Mouse (Mus musculus) G1E (cell line): ENCODE results near the gene Cln3.

ENCODE experiments used
- CTCF ChIP-seq: IDR thresholded peaks from 2 replicates; pipeline ENCODE4 v1.5.1; 2012; ENCODE audit warnings: low read depth, low read length, inconsistent platforms, mixed read lengths
- GATA1 ChIP-seq: IDR thresholded peaks from 2 replicates; pipeline ENCODE4 v1.6.1; 2012; ENCODE audit warnings: borderline replicate concordance, low read length, inconsistent platforms, mixed read lengths
- POLR2AphosphoS5 ChIP-seq: IDR thresholded peaks from 2 replicates; pipeline ENCODE4 v1.6.1; 2012; ENCODE audit warnings: low read depth, low read length, inconsistent platforms; ENCODE audit not compliant: insufficient replicate concordance
- TAL1 ChIP-seq: conservative IDR thresholded peaks from 2 replicates; pipeline ENCODE4 v1.6.1; 2012; ENCODE audit warnings: low read depth, low read length, inconsistent platforms, mixed read lengths

DNA sequence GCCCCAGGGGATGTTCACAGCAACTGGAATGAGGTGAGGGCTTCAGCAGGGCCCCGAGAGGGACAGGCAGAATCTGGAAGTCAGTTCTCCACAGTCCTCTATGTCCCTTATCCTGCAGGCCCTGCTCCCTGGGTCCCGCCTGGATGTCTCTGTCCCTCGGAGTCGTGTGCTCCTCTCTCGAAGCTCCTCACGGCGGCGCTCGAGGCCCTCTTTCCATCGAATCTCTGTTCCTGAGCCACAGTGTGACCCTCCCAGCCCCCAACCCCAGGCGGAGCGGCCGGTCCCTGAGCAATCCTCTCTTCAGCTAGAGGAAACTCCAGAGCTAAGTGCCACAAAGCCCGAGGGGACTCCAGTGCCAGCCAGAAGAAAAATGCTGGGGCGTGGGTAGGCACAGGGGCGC, 2.2 kb upstream of the Cln3 start:
- TF ChIP-seq CTCF (no peak), GATA1 (no peak), TAL1 (no peak), POLR2AphosphoS5 (no peak)
